Mouse (Mus musculus) erythroblast, embryonic 14.5 days (primary cell): ENCODE results near the gene Hist1h4h.

Source experiments
- GATA1 ChIP-seq: IDR thresholded peaks from 2 replicates; pipeline ENCODE4 v1.6.1; 2012; ENCODE audit warnings: low read length, inconsistent platforms, mixed read lengths
- TAL1 ChIP-seq: IDR thresholded peaks from 3 replicates; pipeline ENCODE4 v1.6.1; 2012; ENCODE audit warnings: low read length, inconsistent platforms, mixed read lengths

GRCm38 (mm10) chr13:23510127-23510526 lies 20.7 kb upstream of the Hist1h4h start:
- TF ChIP-seq GATA1 (no peak), TAL1 (no peak)
